Mouse (Mus musculus): ENCODE measurements around the gene Sorbs1. TPM values are rescaled to one million over a fixed set of nuclear protein-coding genes. Genes with fewer than 3 reads are reported as not detected.

The Sorbs1 gene
- polyA plus RNA-seq, 1 experiment, result 431 TPM

DNA sequence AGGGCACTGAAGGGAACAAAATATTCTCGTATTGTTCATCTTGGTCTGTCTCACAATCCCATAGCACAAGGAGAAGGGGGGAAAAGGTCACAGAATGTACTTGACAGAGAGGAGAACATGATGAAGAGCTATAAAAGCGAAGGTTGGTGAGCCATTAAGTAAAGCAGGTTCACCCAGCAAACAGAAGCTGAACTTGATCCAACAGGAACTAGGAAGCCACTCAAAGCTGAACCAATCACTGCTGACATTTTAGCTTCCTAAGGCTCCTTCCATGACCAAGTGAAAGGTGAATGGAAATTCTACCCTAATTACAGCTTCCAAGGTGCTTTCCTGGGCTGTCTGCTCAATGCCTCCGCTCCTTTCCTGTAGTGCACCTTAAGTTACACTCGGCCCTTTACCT is 262.5 kb downstream of the Sorbs1 start:
- Histone ChIP-seq H3K27ac (replicated peaks; ENCODE audit: low read depth, low read length) (no peak overlapping the region), H3K4me3 (ENCODE audit: insufficient read depth, low read depth, low read length) (no peak overlapping the region), H3K4me1 (ENCODE audit: control insufficient read depth, insufficient read depth, insufficient read length, low read length) (peaks cover 15% of the 10 kb centered on the region; the same call in 1 of the 2 replicates)

GRCm38 (mm10) chr19:40249352-40249751 is 264.2 kb downstream of the Sorbs1 start:
- H3K27ac ChIP-seq (replicated peaks; ENCODE audit: low read depth, low read length), result peak overlapping the region; percentile 15
- no peak overlapping the region for H3K4me3 ChIP-seq (ENCODE audit: insufficient read depth, low read depth, low read length)
- H3K4me1 ChIP-seq (ENCODE audit: control insufficient read depth, insufficient read depth, insufficient read length, low read length), result peaks cover 9% of the 10 kb centered on the region; the same call in 1 of the 2 replicates

GRCm38 (mm10) chr19:40248476-40248875 is 265.1 kb downstream of the Sorbs1 start:
- Histone ChIP-seq H3K4me1 (ENCODE audit: control insufficient read depth, insufficient read depth, insufficient read length, low read length) (peaks cover 7% of the 10 kb centered on the region; the same call in 1 of the 2 replicates), H3K4me3 (ENCODE audit: insufficient read depth, low read depth, low read length) (no peak overlapping the region), H3K27ac (replicated peaks; ENCODE audit: low read depth, low read length) (no peak overlapping the region; the same call in 1 of the 2 replicates)

GRCm38 (mm10) chr19:40247268-40247666 is 266.3 kb downstream of the Sorbs1 start:
- Histone ChIP-seq H3K27ac (replicated peaks; ENCODE audit: low read depth, low read length) (no peak overlapping the region), H3K4me1 (ENCODE audit: control insufficient read depth, insufficient read depth, insufficient read length, low read length) (peaks cover 3% of the 10 kb centered on the region; the same call in 1 of the 2 replicates), H3K4me3 (ENCODE audit: insufficient read depth, low read depth, low read length) (no peak overlapping the region)

GRCm38 (mm10) chr19:40246646-40247267 is 266.8 kb downstream of the Sorbs1 start:
- Histone ChIP-seq H3K27ac (replicated peaks; ENCODE audit: low read depth, low read length) (peak overlapping the region; percentile 34; the same call in 1 of the 2 replicates), H3K4me1 (ENCODE audit: control insufficient read depth, insufficient read depth, insufficient read length, low read length) (peaks cover 3% of the 10 kb centered on the region; the same call in 1 of the 2 replicates), H3K4me3 (ENCODE audit: insufficient read depth, low read depth, low read length) (no peak overlapping the region)

Other genes with a start within 250 kb of the Sorbs1 start
- 14.0 and 20.5 TPM in 2 replicates for gene Pdlim1, start 241.9 kb downstream of the Sorbs1 start, polyA plus RNA-seq (2012; ENCODE audit: insufficient read depth, insufficient read length, missing spikeins)
- gene Aldh18a1, start 74.7 kb upstream of the Sorbs1 start, polyA plus RNA-seq (2012; ENCODE audit: insufficient read depth, insufficient read length, missing spikeins), result 1.1 and 1.4 TPM in 2 replicates
- gene Tctn3, start 98.5 kb upstream of the Sorbs1 start, polyA plus RNA-seq (2012; ENCODE audit: insufficient read depth, insufficient read length, missing spikeins), result 1.8 and 2.0 TPM in 2 replicates
- 6.2 and 8.2 TPM in 2 replicates for gene Entpd1, start 98.6 kb upstream of the Sorbs1 start, polyA plus RNA-seq (2012; ENCODE audit: insufficient read depth, insufficient read length, missing spikeins)
- gene Cc2d2b, start 235.0 kb upstream of the Sorbs1 start, polyA plus RNA-seq (2012; ENCODE audit: insufficient read depth, insufficient read length, missing spikeins), result not detected in 2 replicates